Mouse (Mus musculus): ENCODE data around the gene 4930402H24Rik.

DNA sequence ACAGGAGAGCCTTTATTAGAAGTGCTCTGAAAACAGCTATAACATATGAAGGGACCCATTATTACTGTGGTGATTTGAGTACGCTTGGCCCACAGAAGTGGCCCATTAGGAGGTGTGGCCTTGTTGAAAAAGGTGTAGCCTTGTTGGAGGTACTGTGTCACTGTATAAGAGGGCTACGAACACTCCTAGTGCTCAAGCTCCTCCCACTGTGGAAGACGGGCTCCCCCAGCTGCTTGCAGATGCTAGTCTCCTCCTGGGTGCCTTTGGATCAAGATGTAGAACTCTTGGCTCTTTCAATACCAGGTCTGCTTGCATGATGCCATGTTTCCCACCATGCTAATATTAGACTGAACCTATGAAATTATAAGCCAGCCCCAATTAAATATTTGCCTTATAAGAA, 76.0 kb downstream of the 4930402H24Rik start:
- TF ChIP-seq POLR2A (IDR thresholded peaks at IDR 0.05; ENCODE audit: low read depth, low read length) (no peak), CTCF (IDR thresholded peaks at IDR 0.05; ENCODE audit: extremely low read depth, insufficient read length, insufficient replicate concordance, low read depth, low read length) (no peak)
